Mouse (Mus musculus): ENCODE data around the gene Josd2. TPM values are rescaled to one million over a fixed set of nuclear protein-coding genes. Genes with fewer than 3 reads are reported as not detected.

The Josd2 gene
- total and polyA plus RNA-seq, 3 experiments, result 33.9 to 57.7 (median 54.8) TPM

DNA sequence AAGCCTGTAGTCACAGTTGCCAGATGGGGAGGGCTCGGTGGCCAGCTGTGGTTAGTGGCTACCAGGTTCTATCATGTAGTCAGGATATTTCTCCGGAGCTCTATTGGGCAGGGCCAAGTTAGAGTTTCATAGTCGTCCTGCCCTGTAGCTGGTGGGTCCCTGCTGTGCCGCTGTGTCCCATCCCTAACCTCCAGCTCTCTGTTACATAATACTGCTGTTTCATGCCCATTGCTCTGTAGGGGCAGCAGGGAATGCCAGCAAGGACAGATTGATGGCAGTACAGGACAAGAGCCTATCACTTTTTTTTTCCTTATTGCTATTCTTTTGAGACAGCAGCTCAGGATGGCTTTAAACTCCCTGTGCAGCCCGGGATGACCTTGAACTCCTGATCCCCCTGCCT, 32.0 kb upstream of the Josd2 start:
- Histone ChIP-seq H3K9me3 (replicated peaks; ENCODE audit: low read length) (no peaks in the 10 kb centered on the region), H3K9ac (ENCODE audit: insufficient read depth, low read depth) (no peak overlapping the region), H3K36me3 (replicated peaks in 1 of 2; ENCODE audit: control insufficient read depth in 1 of 2, insufficient read depth in 1 of 2, low read length in 1 of 2) (no peaks in the 10 kb centered on the region), H3K4me2 (ENCODE audit: insufficient read depth, low read depth, poor library complexity, severe bottlenecking) (no peak overlapping the region), H3K79me2 (replicated peaks; ENCODE audit: control insufficient read depth, extremely low read depth, insufficient read depth, poor library complexity, severe bottlenecking) (no peaks in the 10 kb centered on the region), H3K4me3 (replicated peaks in 1 of 3; ENCODE audit: low read depth in 2 of 3, low read length in 2 of 3, poor library complexity in 1 of 3) (no peak overlapping the region), H3K4me1 (ENCODE audit: control insufficient read depth in 1 of 2, insufficient read depth in 2 of 2) (peaks cover 4 to 27% of the 10 kb centered on the region in 2 experiments), H3K27ac (ENCODE audit: insufficient read depth, low read depth) (no peak overlapping the region), H3K27me3 (replicated peaks) (peaks cover 72% of the 10 kb centered on the region)
- dilution Hi-C loops (cut with MboI; ENCODE audit: extremely low pct_ligation_motif_present, extremely low pct_unique_long_range_greater_than_20kb, low sequenced_read_pairs), result no loop called here
- in situ Hi-C loops (cut with MboI; ENCODE audit: low pct_ligation_motif_present, low pct_unique_long_range_greater_than_20kb, low sequenced_read_pairs), result no loop called here
- TF ChIP-seq MAX (IDR thresholded peaks at IDR 0.05; ENCODE audit: low read length) (no peak), UBTF (IDR thresholded peaks at IDR 0.05; ENCODE audit: low read depth, low read length) (no peak), ZKSCAN1 (IDR thresholded peaks at IDR 0.05; ENCODE audit: borderline replicate concordance, low read depth, low read length) (no peak), CHD1 (IDR thresholded peaks at IDR 0.05; ENCODE audit: low read depth, low read length) (no peak), ZC3H11A (IDR thresholded peaks at IDR 0.05; ENCODE audit: low read depth, low read length) (no peak), JUN (IDR thresholded peaks at IDR 0.05; ENCODE audit: insufficient read depth, low read depth, low read length) (no peak), SIN3A (IDR thresholded peaks at IDR 0.05; ENCODE audit: low read length) (no peak), NRF1 (IDR thresholded peaks at IDR 0.05; ENCODE audit: low read depth, low read length) (no peak), ZMIZ1 (IDR thresholded peaks at IDR 0.05; ENCODE audit: low read depth, low read length) (no peak)
- DNase-seq (ENCODE audit: extremely low read depth), result no peak

DNA sequence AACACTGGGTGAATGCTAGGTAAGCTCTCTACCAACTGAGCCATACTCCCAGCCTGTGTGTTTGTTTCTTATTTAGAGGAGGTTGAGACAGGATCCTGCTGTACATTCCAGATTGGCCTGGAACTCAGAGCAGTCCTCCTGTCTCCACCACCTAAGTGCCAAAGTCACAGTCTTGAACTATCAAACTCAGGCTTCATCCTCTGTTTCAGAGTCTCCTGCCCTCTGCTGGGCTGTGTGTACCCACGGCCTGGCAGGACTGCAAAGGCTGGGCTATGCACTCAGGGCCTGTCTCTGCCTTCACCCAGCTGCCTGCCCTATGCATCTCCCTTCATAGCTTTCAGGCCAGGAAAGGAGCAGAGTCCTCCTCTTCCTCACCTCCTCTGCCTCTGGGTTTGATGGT, 31.5 kb upstream of the Josd2 start:
- H3K27ac ChIP-seq (ENCODE audit: insufficient read depth, low read depth), result no peak overlapping the region
- no peak overlapping the region for H3K9ac ChIP-seq (ENCODE audit: insufficient read depth, low read depth)
- in situ Hi-C loops (cut with MboI; ENCODE audit: low pct_ligation_motif_present, low pct_unique_long_range_greater_than_20kb, low sequenced_read_pairs), result no loop called here
- H3K4me3 ChIP-seq (replicated peaks in 1 of 3; ENCODE audit: low read depth in 2 of 3, low read length in 2 of 3, poor library complexity in 1 of 3), result no peak overlapping the region
- dilution Hi-C loops (cut with MboI; ENCODE audit: extremely low pct_ligation_motif_present, extremely low pct_unique_long_range_greater_than_20kb, low sequenced_read_pairs), result no loop called here
- no peaks in the 10 kb centered on the region for H3K79me2 ChIP-seq (replicated peaks; ENCODE audit: control insufficient read depth, extremely low read depth, insufficient read depth, poor library complexity, severe bottlenecking)
- H3K4me1 ChIP-seq (ENCODE audit: control insufficient read depth in 1 of 2, insufficient read depth in 2 of 2), result peaks cover 4 to 27% of the 10 kb centered on the region in 2 experiments
- H3K27me3 ChIP-seq (replicated peaks), result peaks cover 72% of the 10 kb centered on the region
- TF ChIP-seq NRF1 (IDR thresholded peaks at IDR 0.05; ENCODE audit: low read depth, low read length) (no peak), GABPA (IDR thresholded peaks at IDR 0.05; ENCODE audit: insufficient replicate concordance, low read depth, low read length) (no peak), MAX (IDR thresholded peaks at IDR 0.05; ENCODE audit: low read length) (no peak), POLR2AphosphoS2 (IDR thresholded peaks at IDR 0.05; ENCODE audit: low read depth, low read length) (no peak), TBP (conservative IDR thresholded peaks at IDR 0.05; ENCODE audit: low read depth, low read length) (no peak), RAD21 (IDR thresholded peaks at IDR 0.05; ENCODE audit: low read depth, low read length) (peak; percentile 28), POLR2A (IDR thresholded peaks at IDR 0.05; ENCODE audit: low read depth, low read length) (no peak), SMC3 (IDR thresholded peaks at IDR 0.05; ENCODE audit: low read depth, low read length) (peak; percentile 64), CTCF (conservative IDR thresholded peaks at IDR 0.05 in 1 of 2, IDR thresholded peaks at IDR 0.05 in 1 of 2; ENCODE audit: low read depth in 2 of 2, low read length in 2 of 2) (peak in 1 of 2 experiments; percentile 61; a peak in 2 of 4 replicates), TCF12 (IDR thresholded peaks at IDR 0.05; ENCODE audit: low read depth, low read length) (no peak), MAZ (IDR thresholded peaks at IDR 0.05; ENCODE audit: low read depth, low read length) (no peak), JUND (conservative IDR thresholded peaks at IDR 0.05; ENCODE audit: low read depth, low read length) (no peak), ZNF384 (IDR thresholded peaks at IDR 0.05; ENCODE audit: low read depth, low read length) (no peak)
- no peaks in the 10 kb centered on the region for H3K36me3 ChIP-seq (replicated peaks in 1 of 2; ENCODE audit: control insufficient read depth in 1 of 2, insufficient read depth in 1 of 2, low read length in 1 of 2)
- no peak overlapping the region for H3K4me2 ChIP-seq (ENCODE audit: insufficient read depth, low read depth, poor library complexity, severe bottlenecking)
- H3K9me3 ChIP-seq (replicated peaks; ENCODE audit: low read length), result no peaks in the 10 kb centered on the region
- peak; percentile 13 for DNase-seq (ENCODE audit: extremely low read depth)

Data from CH12.LX (cell line).